Mouse (Mus musculus) MEL (cell line): ENCODE measurements around the gene Boc. TPM values are rescaled to one million over a fixed set of nuclear protein-coding genes. Genes with fewer than 3 reads are reported as not detected.
"Not testable (repeated sequence)": the region's sequence is repeated elsewhere in the genome, so short reads cannot be mapped to it uniquely, and the experiment has no call there.

Experiments used
- DNase-seq: peaks from one replicate; pipeline ENCODE4 v3.0.0; 2011; ENCODE audit warnings: low read depth, low spot score
- H3K27ac ChIP-seq: 2 replicates; pipeline ENCODE4 v1.5.1; 2012; ENCODE audit warnings: low read depth, mild to moderate bottlenecking, control low read depth, low read length, moderate library complexity; ENCODE audit not compliant: control insufficient read depth
- H3K27me3 ChIP-seq, 2 experiments: fragments of 150-350 bp in 1 of 2; sonication (generic) in 1 of 2; 2 replicates each; pipeline ENCODE4 v1.6.1; 2012; ENCODE audit warnings: low read length in 2 of 2, mild to moderate bottlenecking in 2 of 2, improper control_type of control experiment in 1 of 2, moderate library complexity in 1 of 2; ENCODE audit not compliant: insufficient read depth in 2 of 2, control insufficient read depth in 1 of 2
- H3K36me3 ChIP-seq, 2 experiments: 2 replicates each; pipeline ENCODE4 v1.6.1; 2012 to 2014; ENCODE audit warnings: low read length in 2 of 2, improper control_type of control experiment in 1 of 2, inconsistent platforms in 1 of 2, mild to moderate bottlenecking in 1 of 2; ENCODE audit not compliant: insufficient read depth in 2 of 2, control insufficient read depth in 1 of 2
- H3K4me1 ChIP-seq, 2 experiments: fragments of 150-350 bp in 1 of 2; sonication (generic) in 1 of 2; 2 replicates each; pipeline ENCODE4 v1.6.1; 2012; ENCODE audit warnings: low read length in 2 of 2, improper control_type of control experiment in 1 of 2, mild to moderate bottlenecking in 1 of 2; ENCODE audit not compliant: insufficient read depth in 2 of 2, control insufficient read depth in 1 of 2
- H3K4me3 ChIP-seq, 2 experiments: fragments of 150-350 bp in 1 of 2; sonication (generic) in 1 of 2; 2 replicates each; pipeline ENCODE4 v1.5.1; 2012; ENCODE audit warnings: low read depth in 2 of 2, low read length in 2 of 2, mild to moderate bottlenecking in 2 of 2, moderate library complexity in 2 of 2, control low read depth in 1 of 2, improper control_type of control experiment in 1 of 2; ENCODE audit not compliant: control insufficient read depth in 1 of 2, insufficient read depth in 1 of 2
- H3K79me2 ChIP-seq: 2 replicates; pipeline ENCODE4 v1.6.1; 2012; ENCODE audit warnings: mild to moderate bottlenecking, low read length, moderate library complexity; ENCODE audit not compliant: control insufficient read depth, poor library complexity, insufficient read depth
- H3K9ac ChIP-seq: 2 replicates; pipeline ENCODE4 v1.6.1; 2012; ENCODE audit warnings: low read depth, mild to moderate bottlenecking, control low read depth, low read length, moderate library complexity; ENCODE audit not compliant: control insufficient read depth, poor library complexity, severe bottlenecking
- H3K9me3 ChIP-seq: fragments of 150-350 bp; sonication (generic); replicated peaks from 2 replicates; pipeline ENCODE4 v1.6.1; 2012; ENCODE audit warnings: mild to moderate bottlenecking, low read length, improper control_type of control experiment, moderate library complexity; ENCODE audit not compliant: insufficient read depth
- CHD1 ChIP-seq: IDR thresholded peaks from 2 replicates; pipeline ENCODE4 v1.6.1; 2012; ENCODE audit warnings: low read depth, mild to moderate bottlenecking, inconsistent platforms, low read length, improper control_type of control experiment
- CHD2 ChIP-seq: IDR thresholded peaks from 2 replicates; pipeline ENCODE4 v1.6.1; 2011; ENCODE audit warnings: low read length, improper control_type of control experiment
- CTCF ChIP-seq, 3 experiments: IDR thresholded peaks in 2 of 3; conservative IDR thresholded peaks in 1 of 3; 2 replicates each; pipeline ENCODE4 v1.5.1; 2011 to 2012; ENCODE audit warnings: low read length in 3 of 3, low read depth in 2 of 3, mild to moderate bottlenecking in 2 of 3, improper control_type of control experiment in 1 of 3, inconsistent platforms in 1 of 3, mixed read lengths in 1 of 3, moderate library complexity in 1 of 3; ENCODE audit not compliant: control insufficient read depth in 1 of 3, insufficient read depth in 1 of 3, poor library complexity in 1 of 3, severe bottlenecking in 1 of 3
- E2F4 ChIP-seq: IDR thresholded peaks from 2 replicates; pipeline ENCODE4 v1.6.1; 2011; ENCODE audit warnings: low read depth, low read length, improper control_type of control experiment, borderline replicate concordance
- ELF1 ChIP-seq: IDR thresholded peaks from 2 replicates; pipeline ENCODE4 v1.6.1; 2014; ENCODE audit warnings: low read depth, mild to moderate bottlenecking, inconsistent platforms, low read length, improper control_type of control experiment, moderate library complexity
- MEF2A ChIP-seq: IDR thresholded peaks from 2 replicates; pipeline ENCODE4 v1.6.1; 2014; ENCODE audit warnings: low read depth, mild to moderate bottlenecking, inconsistent platforms, low read length, improper control_type of control experiment; ENCODE audit not compliant: poor library complexity, insufficient replicate concordance, severe bottlenecking; ENCODE audit errors: extremely low read depth
- MYB ChIP-seq: IDR thresholded peaks from 2 replicates; pipeline ENCODE4 v1.6.1; 2011; ENCODE audit warnings: mild to moderate bottlenecking, low read depth, low read length, improper control_type of control experiment
- NELFE ChIP-seq: IDR thresholded peaks from 2 replicates; pipeline ENCODE4 v1.6.1; 2011; ENCODE audit warnings: low read depth, low read length, improper control_type of control experiment
- RCOR1 ChIP-seq: IDR thresholded peaks from 2 replicates; pipeline ENCODE4 v1.6.1; 2012; ENCODE audit warnings: low read depth, mild to moderate bottlenecking, inconsistent platforms, low read length, improper control_type of control experiment
- SIN3A ChIP-seq: IDR thresholded peaks from 2 replicates; pipeline ENCODE4 v1.6.1; 2012; ENCODE audit warnings: low read length, improper control_type of control experiment, inconsistent platforms
- TAL1 ChIP-seq: IDR thresholded peaks from 2 replicates; pipeline ENCODE4 v1.6.1; 2012; ENCODE audit warnings: mild to moderate bottlenecking, inconsistent platforms, low read length, moderate library complexity, mixed read lengths
- USF2 ChIP-seq, 2 experiments: IDR thresholded peaks; 2 replicates each; pipeline ENCODE4 v1.6.1; 2011 to 2012; ENCODE audit warnings: improper control_type of control experiment in 2 of 2, low read length in 2 of 2, borderline replicate concordance in 1 of 2, inconsistent platforms in 1 of 2, low read depth in 1 of 2, mild to moderate bottlenecking in 1 of 2; ENCODE audit not compliant: insufficient read depth in 1 of 2
- ZKSCAN1 ChIP-seq: IDR thresholded peaks from 2 replicates; pipeline ENCODE4 v1.6.1; 2012; ENCODE audit warnings: low read depth, mild to moderate bottlenecking, inconsistent platforms, low read length, improper control_type of control experiment, moderate library complexity
- polyA plus RNA-seq, 2 experiments: library from polyadenylated mRNA; stranded (reverse) in 1 of 2; unstranded in 1 of 2; fragments of >175 nt in 1 of 2; fragments of >200 nt in 1 of 2; gene quantifications; 2 replicates each; pipeline versions ENCODE4 v1.2.1 to v1.2.4; 2012; ENCODE audit warnings: low replicate concordance in 2 of 2, low read depth in 1 of 2; ENCODE audit not compliant: insufficient read length in 2 of 2, insufficient read depth in 1 of 2, missing spikeins in 1 of 2
- total RNA-seq: library from RNA; depleted of rRNA; stranded (reverse); fragments of 300-350 nt; gene quantifications from 2 replicates; pipeline ENCODE4 v1.2.3, GENCODE M21; 2012; rRNA removed

The Boc gene
- total and polyA plus RNA-seq, 3 experiments = not detected

DNA sequence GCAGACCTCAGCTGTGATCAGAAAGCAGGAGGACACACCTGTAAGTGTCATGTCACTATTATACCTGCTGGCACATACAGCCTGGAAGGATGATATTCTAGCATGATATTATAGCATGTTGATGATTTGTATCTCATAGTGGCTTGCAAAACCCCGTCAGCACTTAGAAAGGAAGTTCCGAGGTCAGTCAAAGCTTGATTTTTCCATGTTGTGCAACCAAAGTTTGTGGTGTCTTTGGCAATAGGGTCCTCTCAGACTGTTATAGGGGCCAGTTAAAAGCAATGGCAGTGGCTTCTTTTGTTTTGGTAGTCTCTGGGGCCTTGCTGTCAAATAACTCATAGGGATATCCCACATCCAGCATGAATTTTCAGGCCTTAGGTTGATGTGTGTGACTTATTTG, 100.8 kb downstream of the Boc start:
- Histone ChIP-seq H3K79me2 (no peaks in the 10 kb centered on the region), H3K9ac (no peak overlapping the region), H3K4me3 (no peak overlapping the region), H3K9me3 (no peaks in the 10 kb centered on the region), H3K27ac (no peak overlapping the region), H3K27me3 (no peaks in the 10 kb centered on the region), H3K4me1 (no peaks in the 10 kb centered on the region), H3K36me3 (no peaks in the 10 kb centered on the region)
- no peak for DNase-seq
- TF ChIP-seq SIN3A (no peak), CHD2 (no peak), MYB (no peak), TAL1 (no peak), RCOR1 (no peak), ZKSCAN1 (no peak), CHD1 (no peak), ELF1 (no peak), NELFE (no peak), E2F4 (no peak), MEF2A (no peak)

DNA sequence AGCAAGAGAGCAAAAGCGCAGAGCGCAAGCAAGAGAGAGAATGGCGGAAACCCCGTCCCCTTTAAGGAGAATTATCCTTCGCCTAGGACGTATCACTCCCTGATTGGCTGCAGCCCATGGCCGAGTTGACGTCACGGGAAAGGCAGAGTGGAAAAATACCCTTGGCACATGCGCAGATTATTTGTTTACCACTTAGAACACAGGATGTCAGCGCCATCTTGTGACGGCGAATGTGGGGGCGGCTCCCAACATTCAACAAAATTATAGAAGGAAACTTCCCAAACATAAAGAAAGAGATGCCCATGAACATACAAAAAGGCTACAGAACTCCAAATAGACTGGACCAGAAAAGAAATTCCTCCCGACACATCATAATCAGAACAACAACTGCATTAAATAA, 116.8 kb downstream of the Boc start:
- H3K36me3 ChIP-seq, H3K27me3 ChIP-seq, H3K4me3 ChIP-seq, H3K79me2 ChIP-seq, H3K9me3 ChIP-seq, H3K4me1 ChIP-seq, H3K27ac ChIP-seq, H3K9ac ChIP-seq, DNase-seq: not testable (repeated sequence)

DNA sequence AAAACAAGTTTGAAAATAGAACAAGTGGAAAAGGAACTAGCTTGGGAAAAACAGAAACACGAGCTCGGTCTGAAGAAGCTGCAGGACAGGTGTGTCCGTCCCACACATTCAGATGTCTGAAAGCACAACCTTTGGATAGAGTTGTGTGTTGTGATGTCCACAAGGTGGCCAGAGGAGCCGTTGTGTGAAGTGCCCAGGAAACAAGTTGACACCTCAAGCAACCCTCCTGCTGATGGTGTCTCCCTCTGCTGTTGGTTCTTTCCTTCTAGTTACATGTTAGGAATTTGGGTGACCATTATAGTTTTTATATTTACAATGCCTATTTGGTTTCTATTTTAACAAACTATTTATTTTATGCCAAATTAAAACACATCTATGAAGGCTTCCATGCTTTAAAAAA, 123.2 kb downstream of the Boc start:
- H3K9me3 ChIP-seq = no peaks in the 10 kb centered on the region
- H3K4me1 ChIP-seq = no peaks in the 10 kb centered on the region
- peak; percentile 10 for DNase-seq
- peak in 1 of 3 experiments; percentile 25; a peak in 2 of 6 replicates for TF ChIP-seq CTCF (IDR thresholded peaks at IDR 0.05 in 2 of 3, conservative IDR thresholded peaks at IDR 0.05 in 1 of 3; ENCODE audit: control insufficient read depth in 1 of 3, insufficient read depth in 1 of 3, low read depth in 2 of 3, low read length in 3 of 3, poor library complexity in 1 of 3, severe bottlenecking in 1 of 3)
- TF ChIP-seq USF2 (IDR thresholded peaks at IDR 0.05; ENCODE audit: borderline replicate concordance in 1 of 2, insufficient read depth in 1 of 2, low read depth in 1 of 2, low read length in 2 of 2) = no peak
- H3K36me3 ChIP-seq = no peaks in the 10 kb centered on the region
- no peak overlapping the region for H3K27ac ChIP-seq
- no peak overlapping the region for H3K4me3 ChIP-seq
- H3K27me3 ChIP-seq = no peaks in the 10 kb centered on the region
- H3K9ac ChIP-seq = no peak overlapping the region
- no peaks in the 10 kb centered on the region for H3K79me2 ChIP-seq

Other genes starting within 250 kb of the Boc start
- gene Sidt1, start 225.7 kb downstream of the Boc start, total RNA-seq = not detected in 2 replicates
- not detected for gene Sidt1, start 225.7 kb downstream of the Boc start, polyA plus RNA-seq
- gene Spice1, start 211.8 kb downstream of the Boc start, total RNA-seq = 14.4 and 14.8 TPM in 2 replicates
- gene Spice1, start 211.8 kb downstream of the Boc start, polyA plus RNA-seq = 10 to 100 TPM in 1 of 2 experiments, not detected in 1; 24.1 TPM
- gene Cfap44, start 164.1 kb downstream of the Boc start, total RNA-seq = not detected in 2 replicates
- gene Cfap44, start 164.1 kb downstream of the Boc start, polyA plus RNA-seq = not detected
- 8.8 and 9.0 TPM in 2 replicates for gene Nepro, start 165.4 kb upstream of the Boc start, total RNA-seq
- gene Nepro, start 165.4 kb upstream of the Boc start, polyA plus RNA-seq = 10 to 100 TPM in 1 of 2 experiments, not detected in 1; 20.8 TPM
- gene Gtpbp8, start 187.5 kb upstream of the Boc start, total RNA-seq = 10.1 and 14.4 TPM in 2 replicates
- 10 to 100 TPM in 1 of 2 experiments, not detected in 1; 10.7 TPM for gene Gtpbp8, start 187.5 kb upstream of the Boc start, polyA plus RNA-seq
- gene Cd200r1, start 206.8 kb upstream of the Boc start, total RNA-seq = 1.4 and 2.0 TPM in 2 replicates
- gene Cd200r1, start 206.8 kb upstream of the Boc start, polyA plus RNA-seq = 1 to 10 TPM in 1 of 2 experiments, not detected in 1; 1.6 TPM